Mouse (Mus musculus): Measurements from ENCODE around the gene Adra2a. TPM values are rescaled to one million over a fixed set of nuclear protein-coding genes. Genes with fewer than 3 reads are reported as not detected.

Adra2a gene
- polyA plus RNA-seq, 1 experiment from 2014 or later: 1.5 TPM

- WGBS: under 1% methylated on average over 57 of the region's 59 CpGs
- Histone ChIP-seq H3K27ac (ENCODE audit: low read length) (no peak overlapping the region), H3K27me3 (replicated peaks; ENCODE audit: control insufficient read depth, insufficient read depth, low read length) (peaks cover 33% of the 10 kb centered on the region), H3K4me1 (replicated peaks; ENCODE audit: control insufficient read depth, insufficient read depth, low read length) (peaks cover 29% of the 10 kb centered on the region), H3K4me2 (ENCODE audit: low read length) (peak overlapping the region; percentile 95), H3K4me3 (replicated peaks; ENCODE audit: low read length) (peak overlapping the region; percentile 62), H3K9me3 (ENCODE audit: control insufficient read depth, low read length) (no peaks in the 10 kb centered on the region), H3K9ac (replicated peaks; ENCODE audit: low read depth, low read length) (peak overlapping the region; percentile 57), H3K36me3 (ENCODE audit: control insufficient read depth, insufficient read depth) (no peaks in the 10 kb centered on the region)
- peak; percentile 87 for ATAC-seq
These were observed 788 bp downstream of the Adra2a start for GRCm38 (mm10) chr19:54044507-54045371.

DNA sequence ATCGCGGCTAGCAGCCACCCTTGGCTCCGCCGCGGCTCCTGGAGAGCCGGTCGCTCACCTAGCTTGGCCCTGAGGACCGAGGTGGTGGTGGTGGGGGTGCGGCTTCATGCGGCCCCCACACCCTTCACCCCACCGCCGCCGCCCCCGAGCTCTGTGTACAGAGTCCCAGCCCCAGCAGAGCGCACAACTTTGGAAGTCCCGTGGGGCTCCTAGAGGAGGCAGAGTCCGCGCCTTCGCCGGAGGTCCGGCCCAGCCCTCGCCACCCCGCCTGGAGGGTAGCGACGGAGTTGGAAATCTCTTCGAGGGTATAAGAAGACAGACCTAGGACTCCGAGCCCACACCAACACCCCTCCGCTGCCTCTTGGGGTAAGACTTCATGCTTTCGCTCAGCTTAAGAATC is 1.5 kb downstream of the Adra2a start:
- Histone ChIP-seq H3K9me3 (ENCODE audit: control insufficient read depth, low read length) (no peaks in the 10 kb centered on the region), H3K4me3 (replicated peaks; ENCODE audit: low read length) (peak overlapping the region; percentile 62), H3K4me1 (replicated peaks; ENCODE audit: control insufficient read depth, insufficient read depth, low read length) (peaks cover 29% of the 10 kb centered on the region), H3K27ac (ENCODE audit: low read length) (no peak overlapping the region), H3K36me3 (ENCODE audit: control insufficient read depth, insufficient read depth) (no peaks in the 10 kb centered on the region), H3K4me2 (ENCODE audit: low read length) (peak overlapping the region; percentile 95), H3K9ac (replicated peaks; ENCODE audit: low read depth, low read length) (peak overlapping the region; percentile 57), H3K27me3 (replicated peaks; ENCODE audit: control insufficient read depth, insufficient read depth, low read length) (peaks cover 33% of the 10 kb centered on the region)
- under 1% methylated on average over 28 of the region's 29 CpGs for WGBS
- peak; percentile 16 for ATAC-seq

- peak overlapping the region; percentile 95 for H3K4me2 ChIP-seq (ENCODE audit: low read length)
- no peaks in the 10 kb centered on the region for H3K36me3 ChIP-seq (ENCODE audit: control insufficient read depth, insufficient read depth)
- H3K27ac ChIP-seq (ENCODE audit: low read length): no peak overlapping the region
- H3K4me1 ChIP-seq (replicated peaks; ENCODE audit: control insufficient read depth, insufficient read depth, low read length): peaks cover 29% of the 10 kb centered on the region
- ATAC-seq: no peak
- peak overlapping the region; percentile 62 for H3K4me3 ChIP-seq (replicated peaks; ENCODE audit: low read length)
- 2% methylated on average over 55 of the region's 55 CpGs for WGBS
- peak overlapping the region; percentile 56 for H3K9ac ChIP-seq (replicated peaks; ENCODE audit: low read depth, low read length)
- H3K9me3 ChIP-seq (ENCODE audit: control insufficient read depth, low read length): no peaks in the 10 kb centered on the region
- peaks cover 37% of the 10 kb centered on the region for H3K27me3 ChIP-seq (replicated peaks; ENCODE audit: control insufficient read depth, insufficient read depth, low read length)
These were observed 2.2 kb downstream of the Adra2a start for GRCm38 (mm10) chr19:54045931-54046683.

GRCm38 (mm10) chr19:54046684-54047070 is 2.7 kb downstream of the Adra2a start:
- no peak for ATAC-seq
- under 1% methylated on average over 46 of the region's 46 CpGs for WGBS
- Histone ChIP-seq H3K27ac (ENCODE audit: low read length) (no peak overlapping the region), H3K4me1 (replicated peaks; ENCODE audit: control insufficient read depth, insufficient read depth, low read length) (peaks cover 29% of the 10 kb centered on the region), H3K4me3 (replicated peaks; ENCODE audit: low read length) (peak overlapping the region; percentile 62), H3K36me3 (ENCODE audit: control insufficient read depth, insufficient read depth) (no peaks in the 10 kb centered on the region), H3K4me2 (ENCODE audit: low read length) (peak overlapping the region; percentile 95), H3K9me3 (ENCODE audit: control insufficient read depth, low read length) (no peaks in the 10 kb centered on the region), H3K9ac (replicated peaks; ENCODE audit: low read depth, low read length) (peak overlapping the region; percentile 56), H3K27me3 (replicated peaks; ENCODE audit: control insufficient read depth, insufficient read depth, low read length) (peaks cover 37% of the 10 kb centered on the region)

- H3K4me1 ChIP-seq (replicated peaks; ENCODE audit: control insufficient read depth, insufficient read depth, low read length): peaks cover 29% of the 10 kb centered on the region
- no peaks in the 10 kb centered on the region for H3K36me3 ChIP-seq (ENCODE audit: control insufficient read depth, insufficient read depth)
- H3K4me3 ChIP-seq (replicated peaks; ENCODE audit: low read length): peak overlapping the region; percentile 62
- H3K27me3 ChIP-seq (replicated peaks; ENCODE audit: control insufficient read depth, insufficient read depth, low read length): peaks cover 37% of the 10 kb centered on the region
- H3K27ac ChIP-seq (ENCODE audit: low read length): no peak overlapping the region
- H3K4me2 ChIP-seq (ENCODE audit: low read length): peak overlapping the region; percentile 95
- H3K9me3 ChIP-seq (ENCODE audit: control insufficient read depth, low read length): no peaks in the 10 kb centered on the region
- no peak for ATAC-seq
- 1% methylated on average over 27 of the region's 27 CpGs for WGBS
- H3K9ac ChIP-seq (replicated peaks; ENCODE audit: low read depth, low read length): peak overlapping the region; percentile 56
These were observed 3.6 kb downstream of the Adra2a start for GRCm38 (mm10) chr19:54047386-54048050.

GRCm38 (mm10) chr19:54048161-54048885 is 4.4 kb downstream of the Adra2a start:
- H3K4me1 ChIP-seq (replicated peaks; ENCODE audit: control insufficient read depth, insufficient read depth, low read length): peaks cover 29% of the 10 kb centered on the region
- peaks cover 37% of the 10 kb centered on the region for H3K27me3 ChIP-seq (replicated peaks; ENCODE audit: control insufficient read depth, insufficient read depth, low read length)
- no peaks in the 10 kb centered on the region for H3K9me3 ChIP-seq (ENCODE audit: control insufficient read depth, low read length)
- WGBS: 17% methylated on average over 13 of the region's 13 CpGs
- no peak for ATAC-seq
- no peaks in the 10 kb centered on the region for H3K36me3 ChIP-seq (ENCODE audit: control insufficient read depth, insufficient read depth)
- H3K4me3 ChIP-seq (replicated peaks; ENCODE audit: low read length): no peak overlapping the region
- H3K4me2 ChIP-seq (ENCODE audit: low read length): no peak overlapping the region
- H3K27ac ChIP-seq (ENCODE audit: low read length): no peak overlapping the region
- H3K9ac ChIP-seq (replicated peaks; ENCODE audit: low read depth, low read length): no peak overlapping the region

DNA sequence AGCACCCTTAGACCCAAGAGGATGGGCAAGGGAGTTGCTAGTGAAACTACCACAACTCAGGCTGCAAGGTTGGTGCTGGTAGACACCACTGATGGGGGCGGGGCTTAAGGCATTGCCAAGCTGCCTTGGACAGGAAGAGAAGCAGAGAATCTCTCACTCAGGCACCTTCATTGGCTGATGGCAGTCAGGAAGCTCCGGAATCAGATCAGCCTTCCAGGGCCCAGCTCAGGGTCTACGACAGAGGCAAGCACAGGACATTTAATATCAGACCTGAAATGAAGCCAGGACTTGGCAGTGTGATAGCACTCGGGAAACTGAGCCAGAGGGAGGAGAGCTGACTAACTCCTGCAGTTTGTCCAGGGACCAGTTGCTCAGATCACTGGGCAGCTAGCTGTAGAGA is 7.7 kb downstream of the Adra2a start:
- H3K4me2 ChIP-seq (ENCODE audit: low read length): no peak overlapping the region
- H3K27ac ChIP-seq (ENCODE audit: low read length): no peak overlapping the region
- H3K36me3 ChIP-seq (ENCODE audit: control insufficient read depth, insufficient read depth): no peaks in the 10 kb centered on the region
- WGBS: 57% methylated on average over 4 of the region's 4 CpGs
- peaks cover 11% of the 10 kb centered on the region for H3K4me1 ChIP-seq (replicated peaks; ENCODE audit: control insufficient read depth, insufficient read depth, low read length)
- peaks cover 27% of the 10 kb centered on the region for H3K27me3 ChIP-seq (replicated peaks; ENCODE audit: control insufficient read depth, insufficient read depth, low read length)
- ATAC-seq: no peak
- H3K9me3 ChIP-seq (ENCODE audit: control insufficient read depth, low read length): no peaks in the 10 kb centered on the region
- H3K9ac ChIP-seq (replicated peaks; ENCODE audit: low read depth, low read length): no peak overlapping the region
- H3K4me3 ChIP-seq (replicated peaks; ENCODE audit: low read length): no peak overlapping the region

DNA sequence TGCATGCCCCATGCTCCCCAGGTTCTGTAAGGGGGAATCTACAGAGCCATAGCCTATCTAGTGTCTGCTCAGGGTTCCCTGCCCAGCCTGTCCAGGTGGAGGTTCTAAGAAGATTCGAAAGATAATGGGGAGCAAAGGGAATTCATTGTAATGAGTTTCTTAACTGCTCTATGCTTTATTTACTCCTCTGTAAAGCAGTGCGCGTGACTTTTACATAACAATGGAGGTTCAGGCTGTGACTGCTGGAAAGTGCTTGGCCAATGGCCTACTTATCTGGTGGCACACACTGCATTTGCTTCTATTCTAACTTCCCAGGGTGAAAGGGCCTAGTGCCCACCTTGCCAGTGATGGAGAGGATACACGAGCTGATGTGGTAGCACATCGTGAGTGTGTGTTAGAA is 11.9 kb downstream of the Adra2a start:
- no peaks in the 10 kb centered on the region for H3K9me3 ChIP-seq (ENCODE audit: control insufficient read depth, low read length)
- no peak overlapping the region for H3K4me3 ChIP-seq (replicated peaks; ENCODE audit: low read length)
- no peak overlapping the region for H3K4me2 ChIP-seq (ENCODE audit: low read length)
- WGBS: 42% methylated on average over 5 of the region's 5 CpGs
- H3K27me3 ChIP-seq (replicated peaks; ENCODE audit: control insufficient read depth, insufficient read depth, low read length): 0 out of 2 replicates have a peak, but pooled peaks cover 3% of the 10 kb centered on the region
- no peak overlapping the region for H3K27ac ChIP-seq (ENCODE audit: low read length)
- ATAC-seq: no peak
- no peaks in the 10 kb centered on the region for H3K36me3 ChIP-seq (ENCODE audit: control insufficient read depth, insufficient read depth)
- H3K9ac ChIP-seq (replicated peaks; ENCODE audit: low read depth, low read length): no peak overlapping the region
- no peaks in the 10 kb centered on the region for H3K4me1 ChIP-seq (replicated peaks; ENCODE audit: control insufficient read depth, insufficient read depth, low read length)
